Mouse (Mus musculus) ES-E14 (cell line): ENCODE data around the gene Glra4. TPM values are rescaled to one million over a fixed set of nuclear protein-coding genes. Genes with fewer than 3 reads are reported as not detected.

ENCODE experiments used
- DNase-seq: peaks from one replicate; pipeline ENCODE4 v3.0.0-alpha.2; 2013; ENCODE audit warnings: low read depth, low spot score
- H3K27ac ChIP-seq: 2 replicates; pipeline ENCODE4 v1.5.1; 2012; ENCODE audit warnings: low read depth, mild to moderate bottlenecking, low read length, moderate library complexity, mixed read lengths; ENCODE audit not compliant: poor library complexity, insufficient read depth, severe bottlenecking
- H3K36me3 ChIP-seq: 2 replicates; pipeline ENCODE4 v1.6.1; 2012; ENCODE audit warnings: mild to moderate bottlenecking, low read length, moderate library complexity, mixed read lengths; ENCODE audit not compliant: control insufficient read depth, poor library complexity, insufficient read depth, severe bottlenecking
- H3K4me1 ChIP-seq, 2 experiments: fragments of 150-350 bp in 1 of 2; sonication (generic) in 1 of 2; 2 replicates each; pipeline ENCODE4 v1.6.1; 2012; ENCODE audit warnings: low read length in 2 of 2, mild to moderate bottlenecking in 1 of 2, mixed read lengths in 1 of 2; ENCODE audit not compliant: control insufficient read depth in 2 of 2, insufficient read depth in 2 of 2, poor library complexity in 1 of 2
- H3K4me3 ChIP-seq, 2 experiments: fragments of 150-350 bp in 1 of 2; sonication (generic) in 1 of 2; 2 replicates each; pipeline ENCODE4 v1.5.1; 2012; ENCODE audit warnings: low read length in 2 of 2, low read depth in 1 of 2, mild to moderate bottlenecking in 1 of 2, mixed read lengths in 1 of 2; ENCODE audit not compliant: insufficient read depth in 1 of 2, poor library complexity in 1 of 2, severe bottlenecking in 1 of 2
- H3K9ac ChIP-seq: 2 replicates; pipeline ENCODE4 v1.6.1; 2012; ENCODE audit warnings: low read depth, mild to moderate bottlenecking, low read length, mixed read lengths; ENCODE audit not compliant: poor library complexity, insufficient read depth, severe bottlenecking
- H3K9me3 ChIP-seq: fragments of 150-350 bp; sonication (generic); 2 replicates; pipeline ENCODE4 v1.6.1; 2012; ENCODE audit warnings: low read depth, mild to moderate bottlenecking, low read length; ENCODE audit not compliant: control insufficient read depth, insufficient read depth
- CHD2 ChIP-seq: IDR thresholded peaks from 2 replicates; pipeline ENCODE4 v1.6.1; 2014; ENCODE audit warnings: mild to moderate bottlenecking, low read depth, low read length, inconsistent platforms
- HCFC1 ChIP-seq: IDR thresholded peaks from 2 replicates; pipeline ENCODE4 v1.6.1; 2012; ENCODE audit warnings: low read length, inconsistent platforms, borderline replicate concordance; ENCODE audit not compliant: insufficient read depth
- MAFK ChIP-seq: IDR thresholded peaks from 2 replicates; pipeline ENCODE4 v1.6.1; 2014; ENCODE audit warnings: mild to moderate bottlenecking, low read depth, low read length, inconsistent platforms; ENCODE audit not compliant: insufficient read depth
- ZC3H11A ChIP-seq: IDR thresholded peaks from 2 replicates; pipeline ENCODE4 v1.6.1; 2012; ENCODE audit warnings: low read depth, mild to moderate bottlenecking, inconsistent platforms, low read length, borderline replicate concordance
- ZNF384 ChIP-seq: IDR thresholded peaks from 2 replicates; pipeline ENCODE4 v1.6.1; 2012; ENCODE audit warnings: low read depth, low read length, inconsistent platforms
- in situ Hi-C, 2 experiments: fragments of 600-800 bp; cut with MboI; formaldehyde crosslinking; loops; one replicate each; pipeline ENCODE4 v1.15.1; 2025; ENCODE audit warnings: low sequenced_read_pairs in 2 of 2, inconsistent platforms in 1 of 2; ENCODE audit not compliant: unreplicated experiment in 2 of 2
- total RNA-seq: library from RNA; depleted of rRNA; stranded (reverse); fragments of 300-350 nt; gene quantifications from 2 replicates; pipeline ENCODE4 v1.2.3, GENCODE M21; 2012; rRNA removed

The Glra4 gene
- total RNA-seq, 1 experiment = not detected

DNA sequence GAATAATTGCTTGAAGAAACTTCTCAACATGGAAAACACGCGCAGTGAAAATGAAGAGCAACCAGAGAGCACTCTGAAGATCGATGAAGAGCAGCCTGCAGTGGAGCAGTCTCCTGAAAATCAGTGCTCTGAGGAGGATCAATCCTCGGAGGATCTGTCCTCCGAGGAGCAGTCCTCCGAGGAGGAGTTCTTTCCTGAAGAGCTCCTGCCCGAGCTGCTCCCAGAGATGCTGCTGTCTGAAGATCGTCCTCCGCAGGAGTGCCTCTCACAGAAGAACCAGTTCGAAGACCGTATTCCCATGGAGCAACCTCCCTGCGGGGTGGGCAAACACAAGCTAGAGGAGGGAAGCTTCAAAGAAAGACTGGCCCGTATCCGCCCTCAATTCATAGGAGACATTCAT is 71.2 kb downstream of the Glra4 start:
- TF ChIP-seq CHD2 (no peak), ZNF384 (no peak), MAFK (no peak), ZC3H11A (no peak)
- H3K4me3 ChIP-seq = peak overlapping the region; percentile 67 to 79
- H3K36me3 ChIP-seq = no peaks in the 10 kb centered on the region
- in situ Hi-C loops = no loop called here
- no peak for DNase-seq
- no peaks in the 10 kb centered on the region for H3K4me1 ChIP-seq
- H3K27ac ChIP-seq = no peak overlapping the region
- H3K9me3 ChIP-seq = no peaks in the 10 kb centered on the region
- H3K9ac ChIP-seq = peak overlapping the region; percentile 58; the same call in 1 of the 2 replicates

DNA sequence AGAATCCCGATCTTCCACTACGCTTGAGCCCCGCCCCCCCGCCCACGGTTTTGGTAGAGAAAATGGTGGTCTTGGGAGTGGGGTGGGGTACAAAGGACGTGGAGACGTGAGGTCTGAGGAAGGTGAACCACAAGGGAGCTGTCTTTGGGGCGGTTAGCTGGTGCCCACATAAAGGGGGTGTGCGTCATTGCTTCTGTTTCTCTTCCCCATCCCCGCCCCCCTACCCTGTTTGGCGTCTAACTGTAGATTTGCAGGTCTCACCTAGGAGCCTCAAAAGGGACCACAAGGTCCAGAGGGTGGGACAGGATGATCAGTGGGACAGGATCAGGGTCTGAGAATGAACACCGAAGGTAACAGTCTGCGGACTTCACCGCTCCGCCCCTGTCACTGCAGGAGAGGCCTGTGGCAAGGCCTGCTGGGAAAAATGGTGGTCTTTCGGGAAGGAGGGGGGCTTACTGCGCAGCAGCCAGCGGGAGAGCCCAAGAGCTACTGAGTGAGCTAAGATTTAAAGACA is 71.7 kb downstream of the Glra4 start:
- no peaks in the 10 kb centered on the region for H3K36me3 ChIP-seq
- H3K4me3 ChIP-seq = peak overlapping the region; percentile 67 to 79
- H3K9ac ChIP-seq = peak overlapping the region; percentile 58
- H3K4me1 ChIP-seq = no peaks in the 10 kb centered on the region
- TF ChIP-seq MAFK (no peak), CHD2 (no peak), ZC3H11A (no peak), HCFC1 (no peak), ZNF384 (no peak)
- in situ Hi-C loops = no loop called here
- DNase-seq = peak; percentile 19
- no peaks in the 10 kb centered on the region for H3K9me3 ChIP-seq
- no peak overlapping the region for H3K27ac ChIP-seq

Other genes starting within 250 kb of the Glra4 start
- gene Kir3dl2, start 236.1 kb downstream of the Glra4 start, total RNA-seq = not detected in 2 replicates
- 0.53 TPM in 1 of 2 replicates, not detected in the other for gene Tceal3, start 189.3 kb downstream of the Glra4 start, total RNA-seq
- gene Tceal1, start 72.2 kb downstream of the Glra4 start, total RNA-seq = 0.53 and 0.67 TPM in 2 replicates
- 236 and 337 TPM in 2 replicates for gene Morf4l2, start 36.5 kb downstream of the Glra4 start, total RNA-seq
- 2.2 and 3.1 TPM in 2 replicates for gene Plp1, start 42.5 kb upstream of the Glra4 start, total RNA-seq
- gene Rab9b, start 88.6 kb upstream of the Glra4 start, total RNA-seq = 0.18 TPM in 1 of 2 replicates, not detected in the other
- gene H2bfm, start 147.2 kb upstream of the Glra4 start, total RNA-seq = 0.32 and 1.6 TPM in 2 replicates
- 10.8 and 17.1 TPM in 2 replicates for gene Tmsb15b2, start 195.4 kb upstream of the Glra4 start, total RNA-seq
- gene Tmsb15l, start 196.7 kb upstream of the Glra4 start, total RNA-seq = 2.1 and 4.6 TPM in 2 replicates
- gene Tmsb15b1, start 196.7 kb upstream of the Glra4 start, total RNA-seq = 8.4 and 12.0 TPM in 2 replicates
- gene Zcchc18, start 213.0 kb upstream of the Glra4 start, total RNA-seq = 1.5 and 2.2 TPM in 2 replicates